Mouse (Mus musculus) urinary bladder, postnatal 0 days (tissue): ENCODE measurements around the gene Gm3476. TPM values are rescaled to one million over a fixed set of nuclear protein-coding genes. Genes with fewer than 3 reads are reported as not detected.

Experiments used
- polyA plus RNA-seq: library from polyadenylated mRNA; unstranded; fragments of >200 nt; fragmentation: Nextera tagmentation; extraction: Ambion mirVana; gene quantifications from 2 replicates; pipeline ENCODE4 v1.2.1, GENCODE M21; 2015

Gene Gm3476
- polyA plus RNA-seq = not detected in 2 replicates

DNA sequence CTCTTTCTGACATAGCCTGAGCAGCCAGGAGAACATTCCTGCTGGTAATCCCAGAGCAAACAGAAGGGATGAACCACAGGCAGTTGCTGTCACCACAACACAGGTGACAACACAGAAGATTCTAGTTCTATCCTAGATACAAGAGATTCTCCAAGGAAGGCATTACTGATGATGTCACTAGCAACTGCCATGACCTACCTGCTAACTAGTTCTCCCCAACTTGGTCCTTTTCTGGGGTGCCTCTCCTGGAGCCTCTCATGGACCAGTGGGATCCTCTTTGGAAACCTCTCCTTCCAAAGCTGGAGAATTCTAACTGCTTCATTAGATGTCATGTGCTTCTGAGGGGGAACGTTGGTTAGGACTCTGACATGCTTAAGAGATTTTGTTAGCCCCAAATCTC is at the start of gene Gm3476:
Gene Gm3476 (minus strand): TSS at position 101 of the 400 bp plus-strand sequence.

DNA sequence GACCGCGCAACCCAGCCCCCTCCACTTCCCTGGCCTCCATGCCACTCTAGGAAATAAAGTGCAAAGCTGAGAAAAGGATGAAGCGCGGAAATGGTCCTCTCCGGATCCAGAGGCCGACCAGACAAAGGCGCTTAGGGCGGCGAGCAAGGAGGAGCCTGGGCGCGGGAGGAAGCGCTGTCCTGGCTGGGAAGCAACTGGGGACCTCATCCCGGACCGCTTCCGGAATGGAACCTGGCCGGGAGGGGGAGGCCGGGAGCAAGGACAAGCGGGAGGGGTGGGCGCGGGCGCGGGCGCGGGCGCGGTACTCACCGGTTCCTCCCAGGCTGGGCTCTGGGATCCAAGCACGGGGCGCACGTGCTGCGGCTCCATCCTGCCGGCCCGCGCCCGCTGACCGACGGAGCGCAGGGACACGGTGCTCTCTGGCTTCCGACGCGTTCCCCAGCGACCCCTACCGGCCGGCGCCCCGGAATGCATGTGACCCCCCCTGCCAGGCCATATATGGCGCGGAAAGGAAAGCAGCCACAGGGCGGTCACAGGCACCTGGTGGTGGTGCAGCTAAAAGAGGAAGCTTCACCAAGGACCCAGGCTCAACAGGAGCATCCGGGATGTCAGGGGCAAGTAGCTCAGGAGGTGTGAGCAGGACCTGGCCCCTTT is 17.2 kb downstream of the Gm3476 start, which contains the start of gene Gm3468:
Gene Gm3468 (minus strand): TSS at position 394 of the 654 bp plus-strand sequence.

DNA sequence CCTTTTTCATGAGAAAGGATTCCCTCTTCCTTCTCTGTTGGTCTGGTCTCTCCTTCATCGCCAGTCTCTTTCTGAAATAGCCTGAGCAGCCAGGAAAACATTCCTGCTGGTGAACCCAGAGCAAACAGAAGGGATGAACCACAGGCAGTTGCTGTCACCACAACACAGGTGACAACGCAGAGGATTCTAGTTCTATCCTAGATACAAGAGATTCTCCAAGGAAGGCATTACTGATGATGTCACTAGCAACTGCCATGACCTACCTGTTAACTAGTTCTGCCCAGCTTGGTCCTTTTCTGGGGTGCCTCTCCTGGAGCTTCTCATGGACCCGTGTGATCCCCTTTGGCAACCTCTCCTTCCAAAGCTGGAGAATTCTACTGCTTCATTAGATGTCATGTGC is 31.8 kb downstream of the Gm3476 start, which contains the start of gene Gm8206:
Gene Gm8206 (minus strand): TSS at position 101 of the 400 bp plus-strand sequence.

DNA sequence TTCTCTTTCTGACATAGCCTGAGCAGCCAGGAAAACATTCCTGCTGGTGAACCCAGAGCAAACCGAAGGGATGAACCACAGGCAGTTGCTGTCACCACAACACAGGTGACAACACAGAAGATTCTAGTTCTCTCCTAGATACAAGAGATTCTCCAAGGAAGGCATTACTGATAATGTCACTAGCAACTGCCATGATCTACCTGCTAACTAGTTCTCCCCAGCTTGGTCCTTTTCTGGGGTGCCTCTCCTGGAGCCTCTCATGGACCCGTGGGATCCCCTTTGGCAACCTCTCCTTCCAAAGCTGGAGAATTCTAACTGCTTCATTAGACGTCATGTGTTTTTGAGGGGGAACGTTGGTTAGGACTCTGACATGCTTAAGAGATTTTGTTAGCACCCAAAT is 67.4 kb downstream of the Gm3476 start, which contains the start of gene Gm6337:
Gene Gm6337 (minus strand): TSS at position 101 of the 400 bp plus-strand sequence.

Other genes with a start within 250 kb of the Gm3476 start
- gene Gm8237, start 245.4 kb downstream of the Gm3476 start, polyA plus RNA-seq = 0.18 TPM in 2 replicates
- 3.8 and 4.4 TPM in 2 replicates for gene Gm3248, start 164.1 kb downstream of the Gm3476 start, polyA plus RNA-seq
- not detected in 2 replicates for gene Gm3453, start 146.7 kb downstream of the Gm3476 start, polyA plus RNA-seq
- not detected in 2 replicates for gene Gm6337, start 67.5 kb downstream of the Gm3476 start, polyA plus RNA-seq
- gene Gm8206, start 31.9 kb downstream of the Gm3476 start, polyA plus RNA-seq = 4.1 and 5.8 TPM in 2 replicates
- 2.4 and 3.4 TPM in 2 replicates for gene Gm3468, start 17.1 kb downstream of the Gm3476 start, polyA plus RNA-seq
- gene Gm21560, start 93.5 kb upstream of the Gm3476 start, polyA plus RNA-seq = not detected in 2 replicates
- 1.4 and 1.5 TPM in 2 replicates for gene Gm3411, start 161.4 kb upstream of the Gm3476 start, polyA plus RNA-seq
- not detected in 2 replicates for gene Gm21103, start 179.0 kb upstream of the Gm3476 start, polyA plus RNA-seq
- gene Gm3618, start 217.9 kb upstream of the Gm3476 start, polyA plus RNA-seq = not detected in 2 replicates